In genomic region chr15:94553536-94553935, GRCm38 (mm10) we compare ENCODE assay signal across 20 mouse cellular contexts. TPM values are rescaled to one million over a fixed set of nuclear protein-coding genes. Genes with fewer than 3 reads are reported as not detected.
DNase-seq lines count a peak whose midpoint lies in the region; TF ChIP-seq lines count a peak whose summit lies in the region.
"Had no signal": no experiment of that assay in that cellular context is flagged by ENCODE, and none has a peak within 500 bp of the region (broad histone marks: within the 10 kb centered on the region; RNA-seq: fewer than 3 reads in every experiment).

No protein-coding gene starts in this region.

- H3K27ac ChIP-seq in testis, adult 2 months (ENCODE audit: control insufficient read depth, insufficient read depth, low read depth, low read length) = no peak overlapping the region
- no peak overlapping the region for H3K27ac ChIP-seq in ES-E14 (ENCODE audit: insufficient read depth, low read depth, low read length, poor library complexity, severe bottlenecking)
- H3K27ac ChIP-seq: embryonic facial prominence, embryonic 10.5 days; embryonic facial prominence, embryonic 12.5 days; forebrain, embryonic 13.5 days; forebrain, embryonic 15.5 days had no signal

- peak overlapping the region; percentile 19; the same call in 1 of the 2 replicates for H3K4me3 ChIP-seq in testis, adult 2 months (ENCODE audit: control insufficient read depth, low read depth, low read length)
- peak overlapping the region; percentile 43 to 44; a peak in 3 of 4 replicates for H3K4me3 ChIP-seq in ES-E14 (ENCODE audit: insufficient read depth in 1 of 2, low read depth in 1 of 2, low read length in 2 of 2, poor library complexity in 1 of 2, severe bottlenecking in 1 of 2)
- H3K4me3 ChIP-seq: embryonic facial prominence, embryonic 10.5 days; embryonic facial prominence, embryonic 12.5 days; forebrain, embryonic 13.5 days; forebrain, embryonic 15.5 days had no signal

- H3K4me1 ChIP-seq in testis, adult 2 months (ENCODE audit: control insufficient read depth, insufficient read depth, low read length) = no peaks in the 10 kb centered on the region
- peaks cover 0 to 8% of the 10 kb centered on the region in 2 experiments; a peak in 2 of 4 replicates for H3K4me1 ChIP-seq in ES-E14 (ENCODE audit: control insufficient read depth in 2 of 2, insufficient read depth in 2 of 2, low read length in 2 of 2, poor library complexity in 1 of 2)
- H3K4me1 ChIP-seq: embryonic facial prominence, embryonic 10.5 days; embryonic facial prominence, embryonic 12.5 days; forebrain, embryonic 13.5 days; forebrain, embryonic 15.5 days had no signal

- peak overlapping the region; percentile 26; the same call in 1 of the 2 replicates for H3K9ac ChIP-seq in ES-E14 (ENCODE audit: insufficient read depth, low read depth, low read length, poor library complexity, severe bottlenecking)
- H3K9ac ChIP-seq: embryonic facial prominence, embryonic 12.5 days; forebrain, embryonic 13.5 days; forebrain, embryonic 15.5 days; forebrain, postnatal 0 days had no signal

- in situ Hi-C loops in ES-E14 (cut with MboI; ENCODE audit: low sequenced_read_pairs in 2 of 2, unreplicated experiment in 2 of 2) = no loop called here

- H3K36me3 ChIP-seq in testis, adult 2 months (ENCODE audit: control insufficient read depth, insufficient read depth, low read length) = no peaks in the 10 kb centered on the region
- no peaks in the 10 kb centered on the region for H3K36me3 ChIP-seq in ES-E14 (ENCODE audit: control insufficient read depth, insufficient read depth, low read length, poor library complexity, severe bottlenecking)
- H3K36me3 ChIP-seq: embryonic facial prominence, embryonic 10.5 days; embryonic facial prominence, embryonic 12.5 days; forebrain, embryonic 15.5 days had no signal

- H3K27me3 ChIP-seq in testis, adult 2 months (ENCODE audit: control insufficient read depth, insufficient read depth, low read length) = no peaks in the 10 kb centered on the region
- H3K27me3 ChIP-seq: embryonic facial prominence, embryonic 12.5 days; forebrain, embryonic 13.5 days; forebrain, embryonic 15.5 days; Patski had no signal

- no peak for TF ChIP-seq POLR2A in testis, adult 2 months (IDR thresholded peaks at IDR 0.05; ENCODE audit: control insufficient read depth, low read depth, low read length)

- no peak for DNase-seq in testis, postnatal 10 days (ENCODE audit: low spot score)
- DNase-seq in ES-E14 (ENCODE audit: low read depth, low spot score) (no peak), ZHBTc4 (ENCODE audit: low read depth, low spot score) (peak; percentile 54)
- DNase-seq in adrenal gland, postnatal 25 days = no peak
- no peak for DNase-seq in kidney, adult 18-20 months
- DNase-seq: adrenal gland, adult 8-10 months; adrenal gland, postnatal 14 days; cerebellum, adult 11 months; cerebellum, adult 18-20 months; cerebellum, adult 8-10 months; cerebellum, adult 9-11 months; cerebellum, postnatal 14 days; cerebellum, postnatal 36 days; forebrain, postnatal 0 days had no signal

- no peak for TF ChIP-seq CTCF in testis, adult 2 months (IDR thresholded peaks at IDR 0.05; ENCODE audit: control insufficient read depth, insufficient read depth, insufficient replicate concordance, low read depth, low read length)

- H3K9me3 ChIP-seq in ES-E14 (ENCODE audit: control insufficient read depth, insufficient read depth, low read depth, low read length) = no peaks in the 10 kb centered on the region; the same call in 1 of the 2 replicates
- H3K9me3 ChIP-seq: forebrain, embryonic 15.5 days had no signal

TF ChIP-seq in ES-E14, 5 proteins besides CTCF, POLR2A, EP300 and RAD21:
- TF ChIP-seq MAFK (IDR thresholded peaks at IDR 0.05; ENCODE audit: insufficient read depth, low read depth, low read length) (no peak), CHD2 (IDR thresholded peaks at IDR 0.05; ENCODE audit: low read depth, low read length) (no peak), ZC3H11A (IDR thresholded peaks at IDR 0.05; ENCODE audit: borderline replicate concordance, low read depth, low read length) (no peak)

RNA-seq across cellular contexts. Expression of gene Irak4, which starts 10.1 kb away (rescaled TPM):
- polyA plus RNA-seq in testis, adult 2 months (2012; rRNA removed) = 4.7 and 5.1 TPM in 2 replicates
- 2.3 and 2.4 TPM in 2 replicates for total RNA-seq in ES-E14 (2012; rRNA removed)
- total RNA-seq in adrenal gland, postnatal 25 days (2021) = 14.4 and 18.5 TPM in 2 replicates

RNA-seq across cellular contexts. Expression of gene Pus7l, which starts 10.2 kb away (rescaled TPM):
- 4.5 and 5.3 TPM in 2 replicates for polyA plus RNA-seq in testis, adult 2 months (2012; rRNA removed)
- 4.1 and 6.6 TPM in 2 replicates for total RNA-seq in ES-E14 (2012; rRNA removed)
- total RNA-seq in adrenal gland, postnatal 25 days (2021) = 5.0 and 6.0 TPM in 2 replicates

RNA-seq across cellular contexts. Expression of gene Twf1, which starts 36.2 kb away (rescaled TPM):
- 10.1 and 11.5 TPM in 2 replicates for polyA plus RNA-seq in testis, adult 2 months (2012; rRNA removed)
- total RNA-seq in ES-E14 (2012; rRNA removed) = 29.7 and 45.6 TPM in 2 replicates
- total RNA-seq in adrenal gland, postnatal 25 days (2021) = 91.6 and 105 TPM in 2 replicates
